Mouse (Mus musculus): ENCODE data around the gene Rps27l. TPM values are rescaled to one million over a fixed set of nuclear protein-coding genes. Genes with fewer than 3 reads are reported as not detected.

The Rps27l gene
- total RNA-seq, 1 experiment from 2014 or later: 89.9 TPM

DNA sequence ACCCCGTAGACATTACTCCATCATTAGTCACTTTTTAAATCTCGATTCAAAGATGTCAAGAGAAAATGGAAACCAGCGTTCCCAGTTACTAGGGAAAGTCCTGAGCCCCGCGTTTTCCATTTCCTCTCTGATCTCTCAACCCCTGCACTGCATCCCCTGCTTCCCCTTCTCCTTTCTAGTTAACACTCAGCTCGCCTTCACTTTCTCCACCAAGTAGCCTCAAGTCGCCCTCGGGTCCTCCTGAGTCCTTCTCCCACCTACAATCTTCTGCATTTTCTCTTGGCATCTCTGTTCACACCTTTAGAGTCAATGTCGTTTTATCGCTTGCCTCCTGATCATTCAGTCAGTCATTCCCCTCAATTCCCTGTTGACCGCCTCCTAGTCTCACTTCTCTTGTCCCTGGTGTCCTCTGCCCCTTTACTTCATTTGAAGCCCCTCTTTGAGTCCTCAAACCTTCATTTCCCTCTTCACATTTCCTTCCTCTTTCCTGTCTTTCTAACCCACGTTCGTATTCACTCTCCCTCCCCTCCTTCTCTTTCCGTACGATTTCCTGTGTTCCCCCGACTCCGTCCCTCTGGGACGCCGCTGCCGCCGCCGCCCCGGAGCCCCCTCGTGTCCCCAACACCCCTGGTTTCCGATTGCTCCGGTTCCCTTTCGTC lies 27.1 kb upstream of the Rps27l start:
- no peak for ATAC-seq (replicated peaks; ENCODE audit: insufficient number of reproducible peaks, low FRiP score, low TSS enrichment, poor library complexity, severe bottlenecking)

DNA sequence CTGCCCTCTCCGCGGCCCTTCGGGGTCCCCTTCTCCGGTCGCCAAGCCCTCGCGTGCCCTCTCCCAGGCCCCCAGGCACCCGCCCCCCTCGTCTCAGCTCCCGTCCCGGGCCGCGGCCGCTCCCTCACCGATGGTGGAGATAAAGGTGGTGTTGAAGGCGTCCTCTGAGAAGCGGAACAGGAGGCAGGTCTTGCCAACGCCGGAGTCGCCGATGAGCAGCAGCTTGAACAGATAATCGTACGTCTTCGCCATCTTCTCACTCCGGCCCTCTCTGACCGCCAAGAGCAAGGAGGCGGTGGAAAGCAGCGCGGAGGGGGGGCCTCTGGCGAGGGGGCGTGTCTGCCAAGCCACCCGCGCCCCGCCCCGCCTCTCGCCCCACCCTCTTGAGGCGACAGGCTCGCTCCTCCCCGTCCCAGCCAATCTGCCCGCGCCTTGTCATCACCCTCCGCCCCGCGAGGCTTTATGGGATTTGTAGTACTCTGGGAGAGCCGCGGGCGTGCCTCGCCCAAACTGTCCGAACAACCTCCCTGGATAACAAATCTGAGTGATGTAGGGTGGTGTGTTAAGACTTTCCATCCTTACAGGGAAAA lies 26.4 kb upstream of the Rps27l start, which contains the start of gene Rab8b:
TSS of gene Rab8b (minus strand) at position 306 of the 590 bp plus-strand sequence.
- peak; percentile 94 for ATAC-seq (replicated peaks; ENCODE audit: insufficient number of reproducible peaks, low FRiP score, low TSS enrichment, poor library complexity, severe bottlenecking)

DNA sequence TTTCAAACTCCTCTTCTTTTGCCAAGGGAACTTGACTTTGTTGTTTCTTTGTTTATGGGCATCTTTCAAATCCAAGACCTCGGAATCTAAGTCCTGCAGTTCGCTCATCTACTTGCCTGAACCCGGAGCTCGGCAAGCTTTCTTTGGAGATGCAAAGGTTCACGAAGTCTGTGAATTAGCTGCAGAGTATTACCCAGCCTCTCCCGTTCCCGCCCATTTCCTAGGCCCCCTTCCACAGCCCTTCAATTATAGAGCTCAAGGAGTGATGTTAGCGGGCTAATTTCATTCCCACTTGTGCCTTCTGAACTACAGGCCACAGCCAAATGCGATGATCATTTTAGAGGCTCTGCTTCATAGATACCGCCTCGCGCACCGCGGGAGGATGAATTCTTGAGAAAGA lies 25.9 kb upstream of the Rps27l start:
- no peak for ATAC-seq (replicated peaks; ENCODE audit: insufficient number of reproducible peaks, low FRiP score, low TSS enrichment, poor library complexity, severe bottlenecking)

DNA sequence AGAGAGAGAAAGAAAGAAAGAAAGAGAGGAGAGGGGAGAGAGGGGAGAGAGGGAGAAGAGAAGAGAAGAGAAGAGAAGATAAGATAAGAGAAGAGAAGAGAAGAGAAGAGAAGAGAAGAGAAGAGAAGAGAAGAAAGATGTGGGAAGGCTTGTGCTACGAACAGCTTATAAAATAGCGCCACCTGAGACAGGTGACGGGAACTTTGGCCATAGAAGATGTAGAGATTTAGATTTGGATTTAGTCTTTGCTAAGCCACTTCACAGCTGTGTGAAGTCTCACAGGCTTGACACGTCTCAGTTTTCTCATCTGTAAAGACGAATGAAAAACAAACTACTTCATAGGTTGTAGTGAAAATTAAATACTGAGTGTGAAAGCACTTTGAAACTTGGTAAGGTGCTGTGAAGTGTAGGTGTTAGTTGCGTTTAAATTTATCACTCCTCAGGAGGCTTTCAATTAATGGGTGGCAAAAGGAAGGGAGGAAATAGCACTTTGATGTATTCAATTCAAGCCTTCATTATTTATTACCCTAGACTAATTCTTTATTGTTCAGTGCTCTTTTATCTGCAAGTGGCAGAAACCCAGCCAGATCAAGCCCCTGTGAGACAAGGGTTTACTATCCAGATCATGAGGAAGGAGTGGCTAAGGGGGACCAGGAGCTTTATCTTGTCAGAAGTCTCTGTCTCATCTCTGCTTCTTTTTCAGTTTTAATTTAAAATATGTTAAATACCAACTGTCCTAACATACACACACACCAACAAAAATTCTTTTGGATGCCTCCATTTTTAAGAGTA lies 25.2 kb upstream of the Rps27l start:
- ATAC-seq (replicated peaks; ENCODE audit: insufficient number of reproducible peaks, low FRiP score, low TSS enrichment, poor library complexity, severe bottlenecking): no peak

DNA sequence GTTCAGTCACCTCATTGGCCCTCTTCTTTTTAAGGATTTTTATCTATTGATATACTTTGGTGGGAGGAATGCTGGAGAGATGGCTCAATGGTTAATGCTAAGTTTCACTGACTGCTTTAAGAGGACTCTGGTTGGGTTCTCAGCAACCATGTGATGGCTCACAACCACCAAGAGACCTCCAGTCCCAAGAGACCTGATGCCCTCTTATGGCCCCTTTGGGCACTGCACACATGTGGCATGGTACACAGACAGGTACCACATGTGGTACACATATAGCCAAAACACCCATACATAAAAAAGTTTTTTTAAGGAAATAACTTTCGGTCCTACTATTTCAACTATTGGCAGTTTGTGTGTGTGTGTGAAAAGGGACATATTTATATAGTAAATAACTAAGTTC lies 23.8 kb upstream of the Rps27l start:
- ATAC-seq (replicated peaks; ENCODE audit: insufficient number of reproducible peaks, low FRiP score, low TSS enrichment, poor library complexity, severe bottlenecking): no peak

DNA sequence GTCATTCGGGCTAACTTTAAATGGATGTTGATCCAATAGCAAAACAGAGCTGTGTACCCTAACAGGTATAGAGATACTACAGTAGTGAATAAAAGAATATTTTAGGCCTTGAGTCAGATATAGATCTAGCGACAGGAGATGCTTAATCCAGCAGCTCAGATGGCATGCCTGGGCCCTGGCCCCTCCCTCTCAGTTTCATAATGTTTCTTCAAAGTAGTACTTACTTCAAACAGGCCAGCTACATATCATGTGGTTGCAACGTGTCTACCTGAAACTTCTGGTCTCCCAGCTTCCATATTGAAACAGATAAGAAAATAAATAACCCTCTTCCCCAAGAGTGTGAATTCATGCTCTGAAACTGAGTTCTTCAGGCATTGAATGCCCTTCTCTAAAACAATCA lies 20.0 kb upstream of the Rps27l start:
- no peak for ATAC-seq (replicated peaks; ENCODE audit: insufficient number of reproducible peaks, low FRiP score, low TSS enrichment, poor library complexity, severe bottlenecking)

DNA sequence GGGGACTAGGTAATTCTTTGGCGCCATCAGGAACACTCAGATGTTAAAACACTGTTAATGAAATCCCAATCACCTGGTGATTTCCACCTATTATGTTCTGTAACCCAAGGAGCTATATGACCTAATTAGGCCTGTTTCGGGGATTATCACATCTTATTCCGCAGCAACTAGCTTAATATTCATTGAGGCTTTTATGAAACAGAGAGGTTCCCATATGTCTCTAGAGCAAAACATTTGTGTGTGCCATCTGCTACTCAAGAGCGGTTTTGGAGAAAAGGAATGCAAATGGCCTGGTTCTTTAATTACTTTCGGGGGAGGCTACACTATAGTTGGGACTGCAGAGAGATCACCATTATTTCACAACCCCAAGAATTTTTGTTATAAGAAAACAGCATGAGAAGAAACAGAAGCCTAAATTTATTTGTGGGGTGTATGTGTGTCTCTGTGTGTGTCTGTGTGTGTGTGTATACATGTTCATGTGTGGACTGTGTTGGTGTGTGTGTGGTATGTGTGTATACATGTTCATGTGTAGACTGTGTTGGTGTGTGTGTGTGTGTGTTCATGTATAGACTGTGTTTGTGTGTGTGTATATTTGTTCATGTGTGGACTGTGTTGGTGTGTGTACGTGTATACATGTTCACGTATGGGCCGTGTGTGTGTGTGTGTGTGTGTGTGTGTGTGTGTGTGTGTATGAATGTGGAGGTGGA lies 18.0 kb upstream of the Rps27l start:
- ATAC-seq (replicated peaks; ENCODE audit: insufficient number of reproducible peaks, low FRiP score, low TSS enrichment, poor library complexity, severe bottlenecking): no peak

DNA sequence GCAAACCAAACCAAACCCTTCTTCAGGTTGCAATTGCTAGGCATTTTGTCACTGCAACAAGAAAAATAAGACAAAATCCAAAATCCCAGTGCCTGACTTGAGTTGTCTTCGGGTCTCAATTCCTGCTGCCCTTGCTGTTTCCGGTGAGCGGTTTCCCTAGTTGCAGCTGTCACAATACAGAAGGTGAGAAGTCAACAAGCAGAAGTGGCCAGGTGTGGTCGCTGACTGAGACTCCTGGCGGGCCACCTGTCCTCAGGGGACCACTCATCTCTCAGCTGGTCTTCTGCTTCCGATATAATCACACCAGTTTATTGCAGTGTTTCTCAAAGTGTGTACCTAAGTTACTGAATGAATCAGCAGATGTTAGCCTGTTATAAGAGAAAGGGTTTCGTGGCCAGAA lies 15.5 kb upstream of the Rps27l start:
- no peak for ATAC-seq (replicated peaks; ENCODE audit: insufficient number of reproducible peaks, low FRiP score, low TSS enrichment, poor library complexity, severe bottlenecking)

DNA sequence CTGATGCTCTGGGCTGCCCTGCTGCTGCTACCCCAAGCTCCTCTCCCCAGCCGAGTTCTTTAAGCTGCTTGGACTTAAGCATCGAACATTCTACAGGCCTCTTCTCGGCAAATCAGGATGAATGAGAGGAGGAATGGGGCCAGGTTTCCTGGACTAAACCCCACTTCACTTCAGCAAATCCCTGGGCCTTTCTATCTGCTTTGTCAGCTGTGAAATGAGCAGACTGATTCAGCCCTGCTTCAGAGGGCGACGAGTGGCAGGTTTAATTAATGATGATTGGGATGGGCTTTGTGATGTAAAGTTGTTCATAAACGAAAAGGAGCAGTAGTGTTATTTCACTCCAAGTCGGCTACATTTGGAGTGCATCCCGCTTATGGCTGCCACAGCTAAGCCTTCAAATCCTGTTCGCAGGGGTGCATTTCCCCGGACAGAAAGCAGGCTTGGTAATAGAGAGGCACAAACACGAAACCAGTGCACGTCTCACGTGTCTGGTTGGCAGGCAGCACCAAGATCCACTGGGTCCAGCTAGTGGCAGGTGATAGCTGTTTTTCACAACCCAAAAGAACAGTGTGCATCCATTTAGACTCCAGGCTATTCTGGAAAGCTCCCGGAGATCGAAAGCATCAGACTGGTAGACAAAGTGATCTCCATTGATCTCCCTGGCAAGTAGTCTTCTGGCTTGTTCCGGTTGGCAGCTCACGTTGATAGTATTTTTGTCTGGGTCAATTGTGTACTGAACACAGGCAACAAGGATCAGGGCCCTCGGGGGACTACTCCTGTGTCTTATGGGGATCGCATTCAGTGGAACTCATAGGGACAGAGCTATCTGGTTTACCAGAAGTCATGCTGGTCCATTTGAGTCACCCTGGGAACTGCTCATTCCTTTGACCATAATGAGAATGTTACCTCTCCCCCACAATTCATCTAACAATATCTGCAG lies 11.7 kb upstream of the Rps27l start:
- ATAC-seq (replicated peaks; ENCODE audit: insufficient number of reproducible peaks, low FRiP score, low TSS enrichment, poor library complexity, severe bottlenecking): no peak

DNA sequence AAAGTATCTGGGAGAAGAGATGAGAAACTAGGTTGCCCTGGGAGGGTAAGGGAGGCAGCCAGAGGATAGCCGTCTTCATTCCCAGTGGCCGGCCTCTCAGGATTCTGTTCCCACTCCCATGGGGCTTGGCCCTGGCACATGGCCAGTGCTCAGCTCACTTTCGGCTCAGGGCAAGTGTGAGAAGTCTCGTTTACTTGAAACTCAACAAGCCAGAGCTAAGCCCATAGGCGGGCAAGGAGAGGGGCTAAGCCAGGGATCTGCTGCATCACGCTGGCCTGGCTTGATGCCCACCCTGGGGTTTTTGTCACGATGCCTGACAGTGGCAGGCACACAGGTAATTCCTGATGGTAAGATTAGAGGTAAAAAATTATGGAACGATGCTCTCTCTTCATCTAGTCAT lies 8.4 kb upstream of the Rps27l start:
- no peak for ATAC-seq (replicated peaks; ENCODE audit: insufficient number of reproducible peaks, low FRiP score, low TSS enrichment, poor library complexity, severe bottlenecking)

DNA sequence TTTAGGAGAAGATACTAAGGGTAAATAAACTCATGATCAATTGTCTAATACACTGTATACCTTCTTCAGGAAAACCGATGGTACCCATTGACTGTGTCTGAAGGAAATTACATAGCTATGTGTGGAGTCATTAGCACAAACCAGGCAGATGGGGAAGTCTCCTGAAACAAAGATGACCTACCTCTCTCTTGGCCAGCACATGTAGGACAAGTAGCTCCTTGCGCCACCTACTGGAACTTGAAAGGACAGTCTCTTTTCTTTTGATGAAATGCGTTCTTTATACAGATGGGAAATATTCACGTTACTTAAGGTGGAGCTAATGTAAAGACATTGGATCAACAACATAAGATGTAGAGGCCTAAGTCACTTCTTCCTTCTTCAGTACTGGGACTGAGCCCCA lies 7.0 kb upstream of the Rps27l start:
- peak; percentile 91 for ATAC-seq (replicated peaks; ENCODE audit: insufficient number of reproducible peaks, low FRiP score, low TSS enrichment, poor library complexity, severe bottlenecking)

DNA sequence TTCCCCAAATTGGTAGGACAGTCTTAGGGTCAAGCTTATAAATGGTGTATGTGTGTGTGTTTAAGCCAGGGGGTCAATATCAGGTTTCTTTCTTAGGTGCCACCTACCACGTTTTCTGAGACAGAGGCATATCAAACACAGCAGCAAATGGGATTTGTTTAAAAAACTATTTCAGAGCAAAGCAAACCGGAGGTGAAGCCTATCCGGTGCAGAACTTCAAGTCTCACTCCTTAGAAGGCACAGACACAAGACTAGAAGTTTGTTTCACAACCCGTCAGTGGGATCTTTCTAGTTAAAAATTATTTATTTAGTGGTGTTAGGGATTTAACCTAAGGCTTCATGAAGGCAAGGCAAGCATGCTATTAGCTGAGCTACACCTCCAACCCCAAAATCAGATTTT lies 725 bp upstream of the Rps27l start:
- ATAC-seq (replicated peaks; ENCODE audit: insufficient number of reproducible peaks, low FRiP score, low TSS enrichment, poor library complexity, severe bottlenecking): no peak

DNA sequence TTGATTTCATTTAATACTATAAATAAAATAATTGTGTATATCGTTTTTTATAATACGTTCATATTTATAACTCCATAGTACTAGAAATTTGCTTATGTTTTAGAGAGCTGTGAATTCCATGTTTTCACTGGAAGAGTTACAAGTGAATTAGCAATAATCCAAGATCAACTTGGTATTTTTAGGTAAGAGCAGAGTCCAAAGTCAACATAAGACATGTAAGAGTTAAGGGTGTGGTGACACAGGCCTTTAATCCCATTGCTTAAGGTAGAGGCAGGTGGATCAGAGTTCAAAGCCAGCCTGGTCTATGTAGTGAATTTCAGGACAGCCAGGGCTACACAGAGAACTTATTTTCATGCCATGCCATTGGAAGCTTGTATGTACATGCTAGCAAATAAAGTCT lies 2.6 kb downstream of the Rps27l start:
- ATAC-seq (replicated peaks; ENCODE audit: insufficient number of reproducible peaks, low FRiP score, low TSS enrichment, poor library complexity, severe bottlenecking): no peak

DNA sequence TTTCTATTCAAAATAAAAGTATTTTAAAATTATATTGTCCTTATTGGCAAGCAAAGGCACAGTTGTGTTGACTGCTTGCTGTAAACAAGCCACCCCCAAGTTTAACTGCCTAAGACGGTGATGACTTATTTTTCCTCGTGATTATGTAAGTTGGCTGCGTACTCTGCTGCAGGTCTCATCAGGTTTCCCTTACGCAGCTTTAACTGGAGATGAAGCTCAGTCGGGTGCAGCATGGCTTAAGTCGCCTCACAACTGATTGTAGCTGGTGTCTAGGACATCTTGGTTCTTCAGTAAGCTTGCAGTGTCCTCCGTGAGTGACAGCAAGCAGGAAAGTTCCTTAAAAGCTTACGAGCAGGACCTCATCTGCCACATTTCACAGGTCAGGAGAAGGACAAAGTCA lies 6.4 kb downstream of the Rps27l start:
- ATAC-seq (replicated peaks; ENCODE audit: insufficient number of reproducible peaks, low FRiP score, low TSS enrichment, poor library complexity, severe bottlenecking): no peak

DNA sequence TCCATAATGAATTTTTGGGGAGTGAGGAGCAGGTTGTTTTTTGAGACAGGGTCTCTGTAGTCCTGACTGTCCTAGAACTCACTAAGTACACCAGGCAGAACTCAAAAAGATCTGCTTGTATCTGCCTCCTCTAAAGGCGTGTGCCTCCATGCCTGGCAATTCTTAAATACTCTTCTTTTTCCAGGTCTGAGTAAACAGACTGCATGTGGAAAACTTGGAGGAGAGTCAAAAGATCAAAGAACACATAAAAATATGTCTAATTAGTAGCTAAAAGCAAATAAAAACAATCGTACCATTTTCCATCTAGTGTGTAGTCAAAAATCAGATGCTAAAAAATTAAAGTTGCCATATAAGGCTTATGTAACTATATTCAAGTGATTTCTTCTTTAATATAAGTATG lies 7.0 kb downstream of the Rps27l start:
- no peak for ATAC-seq (replicated peaks; ENCODE audit: insufficient number of reproducible peaks, low FRiP score, low TSS enrichment, poor library complexity, severe bottlenecking)

DNA sequence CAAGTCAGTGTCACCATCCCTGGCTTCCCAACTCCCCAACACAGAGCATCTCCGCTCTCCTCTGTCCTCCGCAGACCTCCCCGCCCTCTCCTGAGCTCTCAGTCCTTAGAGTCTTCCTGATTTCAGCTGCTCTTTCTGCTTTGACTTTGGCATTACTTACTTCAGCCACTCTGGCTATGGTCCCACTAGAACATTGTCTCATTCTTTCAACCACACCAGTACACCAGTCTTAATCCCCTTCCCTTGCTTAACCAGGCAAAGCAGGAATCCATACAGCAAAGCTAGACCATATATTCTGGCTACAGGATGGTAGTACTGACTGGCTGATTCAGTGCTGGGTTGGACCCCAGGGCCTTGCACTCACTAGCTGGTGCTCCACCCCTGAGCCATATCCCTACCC lies 11.6 kb downstream of the Rps27l start:
- ATAC-seq (replicated peaks; ENCODE audit: insufficient number of reproducible peaks, low FRiP score, low TSS enrichment, poor library complexity, severe bottlenecking): no peak

DNA sequence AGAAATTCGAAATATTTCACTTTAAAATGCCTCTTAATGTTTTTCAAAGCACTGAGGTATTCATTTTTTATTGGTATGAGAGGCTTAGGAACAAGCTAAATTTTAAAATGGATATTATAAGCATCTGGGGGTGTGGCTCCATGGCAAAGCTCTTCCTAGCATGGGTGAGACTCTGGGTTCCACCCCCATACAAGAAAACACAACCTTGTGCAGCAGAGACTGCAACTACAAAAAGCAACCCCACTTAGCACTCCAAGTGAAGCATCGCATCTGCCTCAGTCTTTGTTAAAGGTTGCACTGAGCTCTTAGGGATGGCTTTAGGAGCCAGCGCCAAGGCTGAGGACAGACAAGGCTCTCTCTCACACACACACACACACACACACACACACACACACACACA lies 15.6 kb downstream of the Rps27l start:
- ATAC-seq (replicated peaks; ENCODE audit: insufficient number of reproducible peaks, low FRiP score, low TSS enrichment, poor library complexity, severe bottlenecking): no peak

DNA sequence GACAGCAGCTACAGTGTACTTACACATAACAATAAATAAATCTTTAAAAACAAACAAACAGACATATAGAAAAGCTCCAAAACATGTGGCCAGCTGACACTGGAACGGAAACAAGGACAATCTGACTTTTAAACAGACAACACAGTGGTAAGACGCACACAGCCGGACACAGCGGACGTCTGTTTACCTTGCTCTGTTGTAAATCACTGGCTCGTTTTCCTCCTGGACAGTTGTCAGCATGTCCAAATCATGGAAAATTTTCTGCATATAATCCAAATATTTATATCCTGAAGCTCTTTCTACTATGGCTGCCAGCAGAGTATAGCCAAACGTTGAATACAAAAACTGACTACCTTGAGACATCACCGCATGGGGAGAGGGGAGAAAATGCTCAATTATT lies 21.6 kb downstream of the Rps27l start:
- ATAC-seq (replicated peaks; ENCODE audit: insufficient number of reproducible peaks, low FRiP score, low TSS enrichment, poor library complexity, severe bottlenecking): no peak

All from monocyte, adult 5-6 weeks (primary cell).